Mouse (Mus musculus) stomach, postnatal 0 days (tissue): Measurements from ENCODE around the gene Ephb4.

Source experiments
- CTCF ChIP-seq: IDR thresholded peaks from 2 replicates; pipeline ENCODE4 v1.5.1; 2016; ENCODE audit warnings: antibody characterized with exemption, low read depth, mild to moderate bottlenecking, moderate library complexity
- EP300 ChIP-seq: optimal IDR thresholded peaks from 2 replicates; pipeline ENCODE3; 2016; ENCODE audit warnings: antibody characterized with exemption

DNA sequence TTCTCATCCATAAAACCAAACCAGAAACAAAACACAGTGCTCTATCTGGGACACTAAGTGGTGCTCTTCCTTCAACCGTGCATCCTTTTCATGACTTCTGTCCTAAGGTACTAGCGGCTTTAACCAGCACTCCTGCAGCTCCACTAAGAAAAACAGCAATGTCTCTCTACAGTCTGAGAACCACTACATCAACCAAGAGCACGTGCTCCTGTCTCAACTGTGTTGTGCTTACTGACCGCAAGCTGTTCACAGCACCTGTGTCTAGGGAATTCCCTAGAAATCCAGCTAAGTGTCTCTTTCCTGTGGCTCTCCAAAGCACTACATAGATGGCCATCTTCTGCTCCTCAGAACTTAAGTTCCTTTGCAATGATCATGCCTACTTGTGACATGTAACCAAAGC is 45.1 kb upstream of the Ephb4 start:
- no peak for TF ChIP-seq EP300
- TF ChIP-seq CTCF, result no peak
